Mouse (Mus musculus): ENCODE results near the gene Hoxa4. TPM values are rescaled to one million over a fixed set of nuclear protein-coding genes. Genes with fewer than 3 reads are reported as not detected.
A peak's percentile ranks its signal among the peaks of the same experiment; 100 is the strongest.

Hoxa4 gene
- total RNA-seq (2021): not detected

DNA sequence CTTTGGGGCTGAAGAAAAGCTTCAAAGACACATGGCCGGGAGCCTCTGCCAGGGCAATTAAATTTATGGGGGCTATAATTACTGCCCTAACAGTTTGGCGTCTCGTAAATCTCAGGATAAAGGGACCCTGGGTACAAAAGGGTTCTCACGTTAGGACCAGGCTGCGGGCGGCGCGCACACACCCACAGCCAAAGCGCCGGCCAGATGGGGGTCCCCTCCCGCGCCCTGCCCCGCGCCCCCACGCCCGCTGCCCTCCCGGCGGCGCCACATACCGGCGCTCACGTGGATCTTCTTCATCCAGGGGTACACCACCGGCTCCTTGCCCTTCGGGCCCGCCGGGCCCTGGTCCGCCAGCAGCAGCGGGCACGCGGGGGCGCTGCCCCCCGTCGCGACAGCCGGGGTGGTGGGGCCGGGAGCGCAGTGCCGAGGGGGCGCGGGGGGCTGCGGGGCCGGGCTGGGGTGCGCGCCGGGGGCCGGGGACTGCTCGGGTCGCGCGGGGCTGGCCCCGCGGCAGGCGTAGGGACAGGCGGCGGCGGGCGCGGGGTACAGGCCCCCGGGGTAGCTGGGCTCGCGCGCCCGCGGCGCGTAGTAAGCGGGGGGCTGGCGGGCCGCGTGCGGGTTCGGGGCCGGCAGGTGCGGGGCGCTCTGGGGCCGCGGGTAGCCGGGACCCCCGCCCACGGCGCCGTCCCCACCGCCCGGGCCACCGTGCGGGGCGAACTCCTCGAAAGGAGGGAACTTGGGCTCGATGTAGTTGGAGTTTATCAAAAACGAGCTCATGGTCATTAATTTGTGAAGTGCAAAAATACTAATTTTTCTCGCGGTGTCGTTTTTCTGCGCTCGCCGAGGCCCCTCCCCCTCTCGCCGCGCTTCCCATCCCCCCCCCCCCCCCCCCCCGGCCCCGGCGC, at the start of gene Hoxa4:
Gene Hoxa4, minus strand, starts transcription at position 848 of the 905 bp plus-strand sequence.
- intact Hi-C loops (cut with DNase I): loop anchor here (10.0 kb wide), 1 partner anchor 316 kb away; no protein-coding TSS in a partner anchor
- DNase-seq: no peak

GRCm38 (mm10) chr6:52241001-52241621, 49.6 kb upstream of the Hoxa4 start:
- DNase-seq: no peak
- intact Hi-C loops (cut with DNase I): no loop called here

- intact Hi-C loops (cut with DNase I): no loop called here
- DNase-seq: peak; percentile 69
Observed at GRCm38 (mm10) chr6:52240389-52241000, 48.9 kb upstream of the Hoxa4 start, which contains the start of gene Hoxa10. Gene Hoxa10 (minus strand): TSS chr6:52240854.

GRCm38 (mm10) chr6:52239625-52240388, 48.3 kb upstream of the Hoxa4 start:
- DNase-seq: no peak
- intact Hi-C loops (cut with DNase I): no loop called here

DNA sequence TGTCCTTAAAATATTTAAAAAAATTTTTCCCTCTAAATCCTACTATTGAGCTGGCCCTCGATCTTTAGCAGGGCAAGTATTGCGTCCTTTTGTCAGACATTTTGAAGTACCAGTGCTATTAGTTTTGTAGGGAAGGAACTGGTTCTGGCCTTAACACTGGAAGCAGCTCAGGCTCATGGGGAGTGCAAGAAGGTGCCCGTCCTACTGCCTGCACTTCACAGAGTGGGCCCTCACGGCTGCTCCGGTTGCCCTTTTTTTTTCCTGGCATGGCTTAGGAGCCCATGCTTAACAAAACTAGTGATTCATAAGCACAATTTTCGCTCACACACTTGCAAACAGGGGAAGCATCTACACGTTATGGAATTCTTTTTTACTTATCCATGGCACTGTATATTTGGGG, 47.4 kb upstream of the Hoxa4 start:
- DNase-seq: no peak
- intact Hi-C loops (cut with DNase I): no loop called here

DNA sequence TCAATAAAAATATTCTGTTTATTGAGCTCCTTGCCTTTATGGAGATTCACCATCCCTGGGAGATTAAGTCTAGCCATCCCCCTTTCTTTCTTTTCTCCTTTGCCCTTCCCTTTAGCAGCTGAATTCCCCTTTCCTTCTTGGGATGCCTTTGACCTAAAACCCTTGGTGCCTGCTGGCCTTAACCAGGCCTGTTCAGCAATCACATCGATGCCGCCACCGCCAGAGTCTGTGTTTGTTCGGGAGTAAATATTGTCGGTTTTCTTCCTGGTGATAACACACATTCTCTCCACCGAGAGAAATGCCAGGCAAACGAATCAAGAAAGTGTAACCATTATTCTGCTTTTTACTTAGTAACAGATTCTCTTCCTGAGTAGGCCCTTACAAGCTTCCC, 46.6 kb upstream of the Hoxa4 start:
- no peak for DNase-seq
- intact Hi-C loops (cut with DNase I): no loop called here

DNA sequence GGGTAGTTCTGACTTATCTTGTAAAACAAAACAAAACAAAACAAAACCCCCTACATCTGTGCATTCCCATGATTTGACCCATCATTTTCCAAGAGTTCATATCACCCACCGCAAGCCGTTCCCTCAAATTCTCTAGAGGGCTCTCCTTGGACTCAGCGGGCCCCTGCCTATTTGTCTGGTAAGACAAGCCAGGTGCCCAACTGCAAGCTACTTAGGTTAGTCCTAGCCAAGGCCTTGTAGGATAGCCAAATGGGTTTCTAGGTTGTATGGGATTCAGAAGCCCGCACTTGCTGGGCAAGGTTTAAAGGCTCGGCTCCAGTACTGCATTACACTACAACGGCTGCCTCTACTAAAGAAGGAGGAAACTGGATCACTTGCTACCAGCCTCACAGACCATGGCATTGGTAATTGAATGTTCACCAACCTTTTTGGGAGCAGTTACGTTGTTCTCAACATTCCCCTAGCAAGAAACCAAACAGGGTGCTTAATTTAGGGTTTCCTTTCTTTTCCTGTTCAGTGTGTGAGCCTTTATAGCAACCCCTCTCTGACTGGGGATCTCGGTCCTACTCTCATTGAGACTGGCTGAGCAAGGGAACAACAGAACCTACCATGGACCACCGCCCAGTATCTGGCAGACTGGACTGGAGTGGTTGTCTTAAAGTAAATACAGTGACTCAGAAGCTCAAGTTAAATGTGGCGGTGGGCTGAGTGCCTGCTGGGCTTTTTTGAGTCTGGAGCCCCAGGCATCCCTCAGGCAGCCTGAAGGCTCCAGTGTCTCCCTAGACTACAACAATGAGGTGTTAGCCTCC, 46.0 kb upstream of the Hoxa4 start:
- intact Hi-C loops (cut with DNase I): no loop called here
- DNase-seq: no peak

DNA sequence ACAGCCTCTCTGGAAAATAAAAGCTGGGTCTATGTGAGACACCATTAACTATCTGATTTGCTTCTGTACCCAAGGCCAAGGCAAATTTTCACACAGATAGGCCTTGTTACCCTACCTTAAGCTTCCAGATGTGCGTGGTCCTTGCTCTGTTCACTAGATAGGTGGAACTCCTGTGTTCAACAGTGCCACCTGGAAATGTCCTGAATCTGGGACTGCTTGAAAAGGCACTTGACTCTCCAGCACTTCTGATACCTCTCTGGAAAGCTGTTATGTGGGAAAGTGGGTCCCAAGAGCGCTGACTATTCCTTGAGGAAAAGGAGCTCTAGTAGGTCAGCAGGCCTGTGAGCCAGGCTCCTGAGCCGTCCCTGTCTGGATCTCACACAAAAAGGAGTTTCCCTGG, 45.3 kb upstream of the Hoxa4 start:
- intact Hi-C loops (cut with DNase I): no loop called here
- no peak for DNase-seq

DNA sequence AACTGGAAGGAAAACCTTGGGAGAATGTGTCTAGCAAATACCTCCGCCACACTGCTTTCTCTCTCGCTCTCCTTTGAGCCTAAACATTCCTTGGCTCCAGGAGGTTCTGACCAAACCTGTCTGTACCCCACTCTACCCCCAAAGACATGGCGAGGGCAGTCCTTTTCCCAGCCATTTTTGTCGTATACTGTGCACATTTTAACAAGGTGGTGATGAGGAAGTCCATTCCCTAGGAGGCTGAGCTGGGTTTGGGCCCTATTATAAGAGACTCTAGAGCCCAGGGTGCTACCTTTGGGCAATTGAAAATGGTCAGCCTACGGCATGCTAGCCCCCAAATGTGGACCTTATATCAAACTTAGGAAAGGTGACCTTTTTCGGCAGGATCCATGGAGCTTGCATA, 44.3 kb upstream of the Hoxa4 start:
- intact Hi-C loops (cut with DNase I): no loop called here
- no peak for DNase-seq

GRCm38 (mm10) chr6:52235267-52235666, 43.7 kb upstream of the Hoxa4 start:
- no peak for DNase-seq
- intact Hi-C loops (cut with DNase I): no loop called here

- intact Hi-C loops (cut with DNase I): no loop called here
- DNase-seq: no peak
Observed at GRCm38 (mm10) chr6:52234428-52235140, 43.0 kb upstream of the Hoxa4 start.

DNA sequence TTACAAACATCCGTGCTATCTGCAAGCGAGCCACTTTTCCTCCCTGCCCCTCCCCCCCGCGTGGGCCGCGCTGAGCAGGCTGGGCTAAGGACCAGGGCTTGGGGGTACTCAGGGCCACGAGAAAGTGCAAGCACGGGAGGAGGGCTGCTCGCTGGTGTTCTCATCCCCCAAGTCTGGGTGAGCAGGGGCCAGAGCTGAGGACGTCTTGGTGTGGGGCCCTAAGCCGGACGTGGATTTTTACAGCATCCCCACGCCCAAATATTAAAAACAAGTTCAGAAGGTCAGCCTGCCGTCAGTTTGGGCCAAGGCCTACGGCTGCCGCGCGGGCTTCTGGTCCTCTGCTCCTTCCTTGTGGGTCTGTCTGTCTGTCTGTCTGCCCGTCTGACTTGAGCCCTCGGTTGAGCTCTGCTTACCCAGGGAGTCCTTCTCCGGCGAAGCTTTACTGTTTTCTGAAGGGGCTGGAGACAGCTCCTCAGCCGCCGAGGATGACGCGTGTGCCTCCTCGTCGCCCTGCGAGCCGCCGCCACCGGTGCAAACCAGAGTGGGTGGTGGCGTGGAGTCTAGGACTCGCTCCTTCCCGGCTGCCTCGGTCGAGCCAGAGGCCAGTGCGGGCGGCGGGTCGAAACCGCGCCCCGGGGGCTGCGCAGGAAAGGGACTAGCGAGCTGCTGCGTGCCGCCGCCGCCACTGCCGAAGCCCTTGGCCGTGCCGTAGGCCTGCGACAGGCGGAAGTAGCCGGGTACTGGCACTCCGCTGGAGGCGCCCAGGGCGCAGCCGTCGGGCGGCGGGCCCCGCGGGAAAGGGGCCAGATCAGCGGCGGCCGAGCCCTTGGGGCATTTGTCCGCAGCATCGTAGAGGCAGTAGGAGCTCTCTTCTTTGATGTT, 42.2 kb upstream of the Hoxa4 start:
- intact Hi-C loops (cut with DNase I): no loop called here
- DNase-seq: no peak

- intact Hi-C loops (cut with DNase I): no loop called here
- DNase-seq: no peak
Observed at GRCm38 (mm10) chr6:52232984-52233545, 41.5 kb upstream of the Hoxa4 start.

- intact Hi-C loops (cut with DNase I): no loop called here
- DNase-seq: no peak
Observed at GRCm38 (mm10) chr6:52232568-52232965, 41.0 kb upstream of the Hoxa4 start.

GRCm38 (mm10) chr6:52231885-52232567, 40.5 kb upstream of the Hoxa4 start:
- DNase-seq: no peak
- intact Hi-C loops (cut with DNase I): no loop called here

- DNase-seq: no peak
- intact Hi-C loops (cut with DNase I): no loop called here
Observed at GRCm38 (mm10) chr6:52230516-52231165, 39.1 kb upstream of the Hoxa4 start, which contains the start of gene Hoxa9. Gene Hoxa9 (minus strand): TSS chr6:52231089.

Measured in left cerebral cortex, postnatal 4 days (tissue).